Mouse (Mus musculus): ENCODE measurements at regions not wholly inside any gene's neighbourhood (a gene's known extent, or its start where the extent isn't known, plus 50 kb on each side); places are given as distances from the start of the nearest gene placed in this dataset.

DNA sequence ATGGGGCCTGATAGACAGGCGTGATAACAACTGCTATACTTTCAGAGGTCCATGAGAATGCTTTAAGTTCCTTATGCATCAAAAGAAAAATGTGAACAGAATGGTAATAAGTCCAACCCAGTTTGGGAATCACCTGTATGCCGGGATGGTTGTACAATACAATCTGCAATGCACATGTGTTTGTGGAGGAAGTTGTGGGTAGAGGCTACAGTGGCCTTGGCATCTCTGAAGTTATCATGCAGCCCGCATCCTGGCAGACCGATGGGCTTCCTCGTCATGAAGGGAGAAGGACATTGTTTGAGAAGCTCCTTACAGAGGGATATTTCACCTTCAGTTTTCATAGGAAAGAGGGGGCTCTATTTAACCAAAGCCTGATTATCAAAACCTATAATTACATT lies 281.3 kb upstream of the Sall1 start:
- DNase-seq (ENCODE audit: low read depth) = no peak

DNA sequence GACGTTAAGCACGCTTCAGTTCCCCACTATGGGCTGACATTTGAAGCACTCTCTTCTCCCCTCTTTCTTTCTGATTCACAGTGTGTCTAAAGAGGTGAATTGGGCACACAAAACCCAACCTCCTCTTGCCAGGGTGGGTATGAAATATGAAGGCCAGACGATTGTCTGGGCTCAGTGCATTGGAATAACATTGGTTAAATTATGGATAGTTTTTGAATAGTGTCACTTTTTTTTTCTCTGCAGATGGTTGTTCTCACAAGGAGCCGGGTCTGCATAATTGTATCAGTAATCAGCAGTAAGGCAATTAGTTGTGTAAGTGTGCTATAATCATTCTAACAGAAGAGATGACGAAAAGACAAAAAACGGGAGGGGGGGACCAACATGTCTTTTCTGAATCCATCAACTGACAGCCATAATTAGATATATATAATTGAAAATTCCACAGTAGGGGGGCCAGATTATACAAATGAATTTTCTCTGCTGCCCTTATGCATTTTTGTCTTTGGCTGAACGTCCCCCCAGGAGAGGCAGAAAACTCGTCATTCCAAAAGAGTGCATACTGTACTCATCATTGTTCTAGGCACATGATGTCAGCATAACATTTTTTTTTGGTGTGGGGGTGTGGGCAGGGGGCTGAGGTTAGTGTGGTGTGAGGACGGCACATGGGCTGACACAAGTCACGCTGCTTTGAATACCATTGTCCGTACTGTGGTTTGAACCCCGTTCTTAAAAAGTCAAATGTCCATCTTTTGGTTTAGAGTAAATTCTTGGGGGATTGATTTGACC lies 280.7 kb upstream of the Sall1 start:
- DNase-seq (ENCODE audit: low read depth) = no peak

DNA sequence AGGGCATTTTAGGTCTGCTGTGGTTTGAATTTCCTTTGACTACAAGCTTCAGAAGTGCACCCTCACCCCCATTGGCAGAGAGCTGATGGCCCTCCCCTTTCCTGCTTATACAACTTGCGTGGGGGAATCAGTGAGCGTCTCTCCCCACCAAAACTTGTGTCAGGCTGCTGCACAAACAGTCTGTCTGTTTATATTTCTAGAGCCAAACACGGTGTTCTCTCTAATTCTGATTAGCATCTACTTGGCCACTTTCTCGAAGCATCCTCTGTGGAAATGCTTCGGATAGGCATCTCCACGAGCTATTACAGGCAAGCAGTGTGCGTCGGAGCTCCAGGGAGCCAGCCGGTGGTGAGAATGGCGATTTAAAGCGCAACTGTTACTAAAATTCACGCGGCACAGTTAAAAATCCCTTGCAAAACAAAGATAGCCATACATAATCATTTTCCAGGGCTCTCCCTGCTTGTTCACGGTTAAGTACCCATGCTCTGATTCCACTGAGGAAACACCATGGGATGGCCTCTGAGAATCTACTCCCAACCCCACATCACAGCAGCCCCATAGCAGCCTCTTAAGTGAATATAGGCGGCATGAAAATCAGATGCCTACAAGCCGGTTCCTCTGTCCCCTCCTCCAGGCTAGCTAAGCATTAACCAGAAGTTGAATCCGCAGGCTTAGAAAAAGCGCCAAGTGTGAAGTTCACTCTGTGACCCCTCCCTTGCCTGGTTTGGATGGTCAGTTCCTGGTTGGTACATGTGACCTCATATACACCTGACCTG lies 273.7 kb upstream of the Sall1 start:
- no peak for DNase-seq (ENCODE audit: low read depth)

DNA sequence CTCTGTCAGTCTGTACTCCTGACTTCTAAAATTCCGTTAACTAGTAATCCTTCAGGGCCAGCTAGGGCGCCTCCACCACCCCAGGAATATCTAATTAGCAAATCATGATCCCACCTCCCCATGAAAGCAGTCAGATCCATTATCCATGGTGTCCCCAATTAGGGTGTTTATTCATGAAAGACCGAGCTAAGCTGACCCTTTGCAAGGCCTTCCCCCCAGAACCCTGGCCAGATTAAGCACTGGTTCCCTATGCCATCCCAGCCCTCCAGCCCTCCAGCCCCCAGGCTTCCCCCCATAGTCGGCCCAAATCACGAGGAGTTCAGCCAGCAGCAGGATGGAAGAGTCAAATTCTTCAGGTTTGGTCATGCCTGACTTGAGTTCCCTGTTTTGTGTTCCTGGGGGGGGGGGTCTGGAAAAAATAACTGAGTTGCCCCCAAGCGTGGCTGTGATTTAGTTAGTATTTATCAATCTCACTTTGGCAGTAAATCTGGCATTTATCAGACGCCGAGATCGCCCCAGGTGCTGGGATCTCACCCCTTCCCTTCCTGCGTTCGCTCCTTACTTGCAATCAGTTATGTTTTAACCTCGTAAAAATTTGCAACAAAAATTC lies 272.7 kb upstream of the Sall1 start:
- no peak for DNase-seq (ENCODE audit: low read depth)

DNA sequence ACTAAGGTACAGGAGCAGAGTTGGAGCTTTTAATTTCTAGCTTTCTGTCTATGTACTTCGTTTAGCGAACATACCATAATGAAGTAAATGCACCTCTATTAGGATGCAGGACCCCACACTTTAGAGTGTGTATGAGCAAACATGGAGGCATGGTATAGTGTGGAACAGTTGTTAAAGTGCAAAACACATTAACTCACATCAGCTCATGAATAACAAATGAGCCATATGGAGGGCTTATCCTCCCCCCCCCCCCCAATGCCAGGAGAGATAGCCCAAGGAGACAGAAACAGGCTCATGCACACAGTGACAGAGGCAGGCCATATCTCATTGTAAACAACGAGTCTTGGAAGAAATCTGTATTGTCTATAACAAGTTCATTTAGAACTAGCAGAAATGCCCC lies 270.9 kb upstream of the Sall1 start:
- DNase-seq (ENCODE audit: low read depth) = no peak

DNA sequence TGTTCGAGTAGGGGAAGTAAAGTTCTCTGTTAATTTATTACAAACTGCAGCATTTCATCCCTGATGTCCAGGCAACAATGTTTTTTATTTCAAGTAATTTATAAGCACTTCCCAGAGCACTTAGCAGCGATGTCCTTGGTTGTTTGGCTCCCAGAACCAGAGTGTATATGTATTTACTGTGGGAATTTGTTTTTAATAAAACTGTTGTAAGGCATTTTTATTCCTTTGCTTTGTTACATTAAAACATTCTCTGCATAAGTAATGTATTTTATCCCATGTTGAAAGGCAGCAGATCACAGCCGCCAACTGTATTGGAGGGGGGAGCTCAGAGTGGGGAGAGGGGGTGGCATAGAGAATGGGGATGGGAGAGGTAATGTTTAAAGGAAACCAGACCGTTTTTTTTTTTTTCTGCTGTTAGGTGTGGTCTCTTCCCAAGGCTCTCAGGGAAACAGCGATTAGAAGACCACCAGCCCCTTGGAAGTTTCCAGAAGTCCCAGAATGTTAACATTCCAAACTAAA lies 266.8 kb upstream of the Sall1 start:
- DNase-seq (ENCODE audit: low read depth) = no peak

DNA sequence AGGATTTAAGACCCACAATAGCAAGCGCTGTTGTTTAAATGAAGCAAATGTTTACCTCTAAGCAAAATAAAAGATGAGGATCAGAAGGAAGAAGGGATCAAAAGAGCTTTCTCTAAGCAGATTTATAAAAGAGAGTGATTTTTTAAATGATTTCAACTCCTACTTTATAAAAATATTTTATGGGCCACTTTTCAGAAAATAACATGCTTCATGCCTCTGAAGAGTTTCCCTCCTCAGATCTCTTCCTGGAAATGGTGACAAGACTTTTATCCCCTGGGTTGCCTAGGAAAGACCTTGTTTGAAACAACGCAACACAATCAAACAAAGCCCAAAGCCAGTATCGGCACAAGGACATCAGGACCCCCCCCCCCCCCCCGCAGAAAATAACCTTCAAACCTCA lies 265.6 kb upstream of the Sall1 start:
- DNase-seq (ENCODE audit: low read depth) = no peak

DNA sequence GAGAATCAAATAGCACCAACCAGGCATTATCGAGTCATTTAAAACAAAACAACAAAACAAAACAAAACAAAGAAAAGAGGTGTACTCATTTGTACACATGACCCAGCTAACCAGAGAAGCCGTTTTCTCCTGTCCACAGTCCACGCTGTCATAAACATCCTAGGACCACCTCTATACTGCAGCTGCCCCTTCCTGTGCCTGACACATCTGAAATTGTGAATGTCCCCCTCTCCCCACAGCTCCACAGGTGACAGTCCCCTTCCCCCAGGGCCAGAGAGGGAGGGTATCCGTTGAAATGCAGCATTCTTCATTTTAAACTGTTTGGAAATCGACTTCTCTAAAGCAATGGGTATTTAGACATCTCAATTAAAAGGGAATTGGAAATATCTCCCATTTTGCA lies 265.0 kb upstream of the Sall1 start:
- no peak for DNase-seq (ENCODE audit: low read depth)

DNA sequence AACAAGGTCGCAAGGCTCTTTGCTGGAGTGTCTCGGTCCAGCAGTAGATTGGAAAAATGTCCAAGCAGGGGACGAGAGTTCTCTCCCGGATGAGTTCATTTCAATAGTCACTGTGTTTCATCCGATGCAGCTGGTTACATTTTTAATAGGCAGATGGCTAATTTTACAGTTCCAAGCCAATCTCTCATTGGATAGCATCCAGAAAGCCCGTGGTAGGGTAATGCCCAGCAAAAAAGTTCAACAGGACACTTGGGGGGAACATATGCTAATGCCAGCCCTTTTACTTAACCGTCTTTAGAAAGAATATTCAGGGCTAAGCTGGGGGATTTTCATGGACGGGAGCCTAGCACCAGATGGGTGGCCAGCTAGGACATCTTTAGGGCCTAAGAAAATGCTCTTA lies 264.6 kb upstream of the Sall1 start:
- no peak for DNase-seq (ENCODE audit: low read depth)

DNA sequence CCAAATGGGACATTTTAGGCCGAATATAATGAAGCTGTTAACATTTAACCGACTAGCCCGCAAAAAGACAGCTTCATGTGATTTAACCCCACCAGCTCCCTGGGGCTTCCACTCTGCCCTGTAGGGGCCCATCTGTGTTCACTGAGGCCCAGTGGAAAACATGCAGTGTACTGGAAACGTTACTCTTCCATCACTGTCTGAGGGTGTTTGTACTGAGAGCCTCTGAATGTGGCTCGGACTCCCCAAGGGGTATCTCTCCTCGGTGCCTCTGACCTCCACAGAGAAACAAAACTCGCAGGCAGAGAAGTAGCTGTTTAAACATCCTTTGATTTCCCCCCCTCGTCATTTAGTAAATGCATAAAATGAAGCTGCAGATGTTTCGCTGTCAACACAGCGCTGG lies 263.6 kb upstream of the Sall1 start:
- no peak for DNase-seq (ENCODE audit: low read depth)

DNA sequence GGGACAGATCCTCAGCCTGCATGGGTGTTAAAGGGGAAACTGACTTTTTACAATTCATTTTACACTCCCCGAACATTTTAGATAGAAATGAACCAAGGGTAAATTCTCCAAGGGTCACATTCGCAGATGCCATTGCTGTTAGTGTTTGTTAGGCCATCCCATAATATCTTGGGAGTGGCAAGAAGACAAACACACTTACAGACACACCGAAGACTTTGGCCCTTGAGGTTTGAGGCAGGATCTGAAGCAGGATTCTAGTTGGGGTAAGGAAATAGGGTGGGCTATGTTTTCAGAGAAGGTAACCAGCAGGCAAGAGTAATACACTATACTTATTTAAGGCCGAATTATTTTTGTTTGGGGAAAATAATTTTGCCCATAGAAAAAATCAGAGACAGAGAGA lies 263.1 kb upstream of the Sall1 start:
- no peak for DNase-seq (ENCODE audit: low read depth)

DNA sequence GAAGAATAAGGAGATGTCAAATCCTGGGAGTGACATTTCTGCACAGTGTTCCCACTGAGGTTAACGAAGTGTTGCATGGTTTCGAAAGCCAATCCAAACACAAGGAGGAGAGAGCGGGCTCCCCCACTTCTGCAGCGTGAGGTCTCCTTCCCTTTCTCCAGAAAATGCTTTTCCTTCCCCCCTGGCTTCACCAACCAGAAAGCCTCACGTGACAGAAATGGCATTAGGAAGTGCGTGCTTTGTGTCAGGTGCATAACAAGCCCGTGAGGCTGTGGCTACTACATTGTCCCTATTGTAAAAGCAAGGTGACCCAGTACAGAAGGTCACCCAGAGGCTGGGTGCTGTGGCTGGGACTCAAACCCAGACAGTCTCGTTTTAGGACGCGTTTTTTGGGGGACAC lies 260.2 kb upstream of the Sall1 start:
- no peak for DNase-seq (ENCODE audit: low read depth)

DNA sequence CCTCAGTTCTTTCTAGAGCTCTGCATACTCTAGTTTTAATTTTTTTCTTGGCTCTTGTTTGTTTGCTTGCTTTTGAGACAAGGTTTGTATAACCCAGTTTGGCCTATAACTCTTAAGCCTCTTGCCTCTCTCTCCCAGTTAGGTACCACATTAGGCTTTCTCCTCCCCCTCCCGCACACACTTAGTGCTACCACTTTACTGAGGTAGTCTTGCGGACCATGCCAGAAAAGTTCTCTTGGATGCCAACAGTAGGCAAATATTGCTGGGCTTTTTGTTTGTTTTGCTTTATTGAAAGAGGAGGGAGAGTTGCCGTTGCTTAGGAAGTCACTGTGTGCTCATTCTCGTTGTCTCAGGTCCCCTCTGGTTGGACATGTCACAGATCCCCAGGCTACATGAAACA lies 259.4 kb upstream of the Sall1 start:
- no peak for DNase-seq (ENCODE audit: low read depth)

DNA sequence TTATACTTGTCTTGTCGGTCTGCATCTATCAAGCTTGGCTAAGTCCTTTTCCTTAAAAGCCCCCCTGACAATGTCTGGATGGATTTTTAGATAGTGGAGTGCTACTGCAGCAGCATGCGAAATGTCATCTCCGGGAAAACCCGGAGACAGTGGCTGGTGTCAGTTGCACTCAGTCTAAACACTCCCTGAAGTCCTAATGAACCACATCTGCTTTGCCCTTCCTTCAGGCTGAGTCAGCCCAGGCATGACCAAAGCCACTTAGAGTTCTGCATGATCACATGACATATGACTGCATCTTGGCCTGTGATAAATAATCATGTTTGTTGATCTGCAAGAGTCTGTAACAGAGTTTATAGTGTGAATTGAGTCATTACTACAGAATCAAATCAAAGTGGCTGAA lies 255.7 kb upstream of the Sall1 start:
- no peak for DNase-seq (ENCODE audit: low read depth)

DNA sequence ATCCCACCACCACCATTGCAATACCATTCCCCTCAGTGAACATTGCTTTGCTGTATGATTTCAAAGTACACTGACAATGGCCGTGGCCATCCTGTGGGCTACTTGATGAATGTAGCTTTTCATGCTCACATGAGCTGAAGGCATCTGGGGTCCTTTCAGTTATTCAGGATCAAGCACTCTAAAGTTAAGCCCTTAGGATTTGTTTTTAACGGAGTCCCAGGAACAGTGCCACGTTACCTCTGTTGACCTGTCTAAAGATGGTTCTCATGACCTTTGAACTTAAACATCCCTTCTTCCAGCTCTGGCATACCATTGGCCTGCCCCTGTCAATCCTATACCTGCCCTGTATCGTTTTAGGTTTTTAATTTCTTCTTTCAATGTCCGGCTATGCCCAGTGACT lies 251.7 kb upstream of the Sall1 start:
- DNase-seq (ENCODE audit: low read depth) = no peak

DNA sequence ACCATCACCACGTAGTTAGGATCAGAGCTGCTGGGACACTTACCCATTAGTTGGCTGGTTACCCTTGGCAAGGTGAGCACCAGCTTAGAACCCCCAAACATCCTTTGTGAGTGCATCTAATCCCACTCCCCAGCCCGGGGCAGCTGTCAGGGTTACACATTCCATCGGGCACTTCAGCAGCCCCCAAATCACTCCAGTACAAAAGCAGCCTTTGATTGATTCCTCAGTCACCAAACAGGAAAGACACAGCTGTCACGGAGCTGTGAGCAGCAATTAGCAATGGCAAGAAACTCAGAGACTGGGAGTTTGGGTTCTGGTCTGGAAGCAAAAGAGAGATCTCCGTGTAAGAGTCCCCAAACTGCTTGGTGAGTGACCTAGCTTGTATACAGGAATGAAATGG lies 245.1 kb upstream of the Sall1 start:
- no peak for DNase-seq (ENCODE audit: low read depth)

DNA sequence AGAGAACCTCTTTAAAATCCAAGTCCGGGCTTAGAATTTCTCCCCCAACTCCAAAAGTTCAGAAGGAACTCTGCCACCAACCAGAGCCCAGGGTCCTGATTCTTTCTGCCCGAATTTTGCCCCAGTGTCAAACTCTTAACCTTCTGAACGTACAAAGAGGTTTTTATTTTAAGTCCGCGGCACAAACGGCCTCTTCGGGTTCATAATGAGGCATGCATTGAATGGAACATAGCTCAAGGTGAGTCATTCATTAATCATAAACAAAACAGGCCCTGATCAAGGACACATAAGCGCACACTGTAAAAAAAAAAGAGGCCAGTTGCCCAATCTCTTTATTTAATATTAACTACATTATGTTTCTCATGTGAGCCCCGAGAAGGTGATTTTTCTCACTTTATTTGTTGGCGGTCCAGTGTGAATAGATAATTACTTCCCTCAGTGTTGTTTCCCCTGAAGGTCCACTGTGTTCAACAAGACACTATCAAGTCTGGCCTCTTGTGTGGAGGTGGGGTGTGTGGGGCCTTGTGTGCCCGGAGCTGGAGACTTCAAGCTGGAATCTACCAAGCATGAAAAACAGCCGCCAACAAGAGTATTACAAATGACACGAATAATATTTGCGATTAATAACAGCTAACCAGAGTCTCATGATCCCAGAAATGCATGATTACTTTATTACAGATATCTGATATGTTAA lies 241.1 kb upstream of the Sall1 start:
- DNase-seq (ENCODE audit: low read depth) = no peak

DNA sequence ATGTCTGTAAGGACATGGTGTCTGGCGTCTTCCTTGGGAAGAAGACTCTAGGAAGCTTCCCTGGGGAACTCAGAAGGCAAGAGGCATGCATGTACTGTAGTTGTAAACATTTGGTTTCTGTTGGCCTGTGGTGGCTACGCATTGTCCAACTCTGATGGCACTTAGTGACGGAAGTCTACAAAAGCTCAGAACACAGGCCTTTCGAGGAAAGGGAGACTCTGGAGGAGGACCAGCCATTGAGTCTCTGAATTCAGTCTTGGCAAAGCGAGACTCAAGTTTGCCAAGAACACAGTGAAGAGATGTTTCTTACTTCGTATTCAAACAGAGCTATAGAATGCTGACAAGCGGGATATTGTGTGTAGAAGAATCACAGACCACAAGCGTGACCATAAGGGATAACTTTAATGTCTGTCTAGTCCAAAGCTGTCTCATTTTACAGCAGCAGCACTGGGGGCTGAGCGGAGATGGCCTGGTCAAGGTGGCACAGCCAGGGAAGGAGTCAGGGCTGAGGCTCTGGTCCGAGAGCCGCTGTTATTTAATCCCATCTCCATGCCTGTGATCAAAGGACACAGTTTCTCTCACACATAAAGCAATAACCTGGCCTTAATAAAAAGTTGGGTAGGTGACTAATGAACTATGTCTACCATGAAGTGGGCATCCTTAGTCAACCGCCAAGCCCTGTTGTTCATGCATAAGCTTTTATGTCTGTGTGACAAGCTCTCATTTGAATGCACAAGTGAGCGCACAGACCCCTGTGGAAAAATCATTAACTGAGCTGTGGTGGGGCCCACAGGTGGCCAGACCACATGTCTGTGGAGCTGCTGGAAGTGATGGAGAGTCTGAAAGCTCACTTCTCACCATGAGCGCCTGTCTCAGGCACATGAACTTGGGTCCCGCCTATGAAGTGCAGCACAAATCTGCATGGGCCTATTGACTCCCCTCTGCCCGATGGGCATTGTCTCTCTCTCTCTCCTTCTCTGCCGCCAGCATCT lies 239.4 kb upstream of the Sall1 start:
- DNase-seq (ENCODE audit: low read depth) = no peak

DNA sequence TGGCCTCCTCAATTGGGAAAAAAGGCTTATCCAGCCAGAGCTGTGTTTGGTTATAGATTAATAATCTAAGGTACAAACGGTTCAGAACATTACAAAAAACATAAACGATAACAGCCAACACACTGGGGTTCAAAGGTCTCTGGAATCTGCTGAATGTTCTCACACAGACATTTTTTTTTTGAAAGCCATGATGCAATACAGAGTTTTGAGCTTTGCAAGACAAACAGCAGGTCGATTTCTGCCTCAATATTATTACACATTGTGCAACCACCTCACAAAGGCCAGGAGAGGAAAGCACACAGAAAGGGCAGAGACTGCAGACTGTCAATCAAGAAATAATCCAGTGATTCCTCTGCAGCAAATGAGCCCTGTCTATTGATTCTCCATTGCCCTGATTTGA lies 235.9 kb upstream of the Sall1 start:
- no peak for DNase-seq (ENCODE audit: low read depth)

DNA sequence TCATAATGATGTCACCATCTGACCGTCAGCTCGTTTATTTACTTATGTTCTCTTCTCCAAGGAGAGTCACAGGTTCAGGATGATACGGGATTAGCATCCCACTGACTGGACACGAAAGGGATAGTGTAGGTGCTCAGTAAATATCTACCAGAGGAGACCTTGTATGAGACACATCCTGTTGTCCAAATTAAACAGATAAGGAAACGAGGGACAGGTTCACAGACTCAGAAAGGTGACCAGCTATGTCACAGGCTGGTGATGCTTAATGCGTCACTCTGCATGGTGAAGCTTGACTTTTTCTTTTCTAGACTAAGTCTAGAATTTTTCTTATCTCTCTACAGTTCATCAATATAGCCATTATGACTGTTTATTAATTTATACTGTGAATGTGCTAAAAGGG lies 235.2 kb upstream of the Sall1 start:
- no peak for DNase-seq (ENCODE audit: low read depth)

DNA sequence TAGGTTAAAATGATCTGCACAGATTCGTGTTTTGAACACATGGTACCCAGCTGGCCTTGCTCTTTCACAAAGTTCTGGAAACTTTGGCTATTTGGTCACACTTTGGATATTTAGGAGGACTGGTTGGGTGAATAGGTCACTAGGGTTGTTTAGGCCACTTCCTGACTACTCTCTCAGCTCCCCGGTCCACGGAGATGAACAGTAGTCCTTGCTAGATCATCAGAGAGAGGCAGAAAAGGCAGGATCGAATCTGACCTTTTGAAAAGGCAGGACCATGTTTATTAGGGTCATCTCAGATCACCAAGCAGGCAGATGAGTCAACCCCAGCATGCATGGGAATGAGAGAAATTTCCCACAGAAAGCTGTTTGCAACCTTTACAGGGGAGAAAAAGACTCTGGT lies 229.3 kb upstream of the Sall1 start:
- DNase-seq (ENCODE audit: low read depth) = no peak

Measured in fibroblast of lung, adult 2 months (primary cell).